Mouse (Mus musculus) embryo, embryonic 11 days (tissue): ENCODE measurements around the gene Gm11756.
"Not testable (repeated sequence)": the region's sequence is repeated elsewhere in the genome, so short reads cannot be mapped to it uniquely, and the experiment has no call there.

Experiments
- DNase-seq: peaks from one replicate; pipeline ENCODE4 v3.0.0-alpha.2; 2015

Gene Gm11756

DNA sequence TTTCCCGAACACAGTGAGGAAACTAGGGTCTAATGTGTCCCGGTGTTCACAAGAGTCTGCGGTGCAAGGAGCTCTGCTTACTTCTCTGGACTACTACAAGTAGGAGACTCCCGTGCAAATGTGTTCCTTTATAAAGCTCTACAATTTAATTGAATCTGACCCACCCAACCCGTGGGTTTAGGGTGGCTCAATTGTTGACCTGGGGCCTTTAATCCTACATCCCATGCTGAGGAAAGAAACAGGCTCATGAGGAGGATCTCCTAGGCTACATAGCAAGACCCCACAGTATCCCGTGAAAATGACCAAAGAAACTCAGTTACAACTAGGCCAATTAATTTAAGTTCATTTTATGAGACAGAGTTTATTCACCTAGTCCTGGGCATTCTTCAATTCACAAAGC lies at the start of gene Gm11756:
Gene Gm11756, minus strand, starts transcription at position 101 of the 400 bp plus-strand sequence.
- DNase-seq = not testable (repeated sequence)

DNA sequence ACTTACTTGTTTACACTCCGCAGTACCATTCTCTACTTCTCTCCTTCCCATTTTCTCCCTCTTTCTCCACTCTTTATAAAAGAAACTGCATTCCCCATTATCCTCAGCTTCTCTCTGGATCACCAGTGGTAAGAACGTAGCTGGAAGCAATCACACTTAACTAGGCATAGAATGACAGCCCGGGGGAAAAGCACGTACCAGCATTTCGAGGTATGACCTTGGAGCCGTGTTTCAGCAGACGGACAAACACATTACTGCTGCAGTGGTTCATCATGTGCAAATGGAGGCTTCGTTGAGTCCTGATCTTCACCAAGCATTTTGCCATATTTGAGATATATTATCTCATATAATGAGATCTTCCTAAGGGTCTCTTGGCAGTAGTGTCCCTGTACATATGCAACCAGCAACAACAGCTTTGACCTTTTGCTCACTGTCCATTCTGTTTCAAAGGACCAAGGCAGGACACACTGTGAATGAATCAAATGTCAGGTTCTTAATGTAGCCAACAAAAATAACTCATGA lies 29.9 kb upstream of the Gm11756 start, which contains the start of gene 2310002L09Rik:
Gene 2310002L09Rik, minus strand, starts transcription at position 472 of the 522 bp plus-strand sequence.
- no peak for DNase-seq

GRCm38 (mm10) chr4:73905853-73906252 lies 14.7 kb downstream of the Gm11756 start, which contains the start of gene Gm13871:
Gm13871 (minus strand) TSS chr4:73905953.
- DNase-seq = not testable (repeated sequence)

GRCm38 (mm10) chr4:73891012-73891411 lies 29.5 kb downstream of the Gm11756 start, which contains the start of gene Gm11757:
Gm11757 (minus strand) TSS chr4:73891112.
- not testable (repeated sequence) for DNase-seq

DNA sequence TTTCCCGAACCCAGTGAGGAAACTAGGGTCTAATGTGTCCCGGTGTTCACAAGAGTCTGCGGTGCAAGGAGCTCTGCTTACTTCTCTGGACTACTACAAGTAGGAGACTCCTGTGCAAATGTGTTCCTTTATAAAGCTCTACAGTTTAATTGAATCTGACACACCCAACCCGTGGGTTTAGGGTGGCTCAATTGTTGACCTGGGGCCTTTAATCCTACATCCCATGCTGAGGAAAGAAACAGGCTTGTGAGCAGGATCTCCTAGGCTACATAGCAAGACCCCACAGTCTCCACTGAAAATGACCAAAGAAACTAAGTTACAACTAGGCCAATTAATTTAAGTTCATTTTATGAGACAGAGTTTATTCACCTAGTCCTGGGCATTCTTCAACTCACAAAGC lies 44.4 kb downstream of the Gm11756 start, which contains the start of gene Gm11758:
Gene Gm11758, minus strand, starts transcription at position 101 of the 400 bp plus-strand sequence.
- DNase-seq = not testable (repeated sequence)
